Mouse (Mus musculus) cerebellum, adult 8-10 months (tissue): Measurements from ENCODE around the gene Ddx19b.
"Not testable (repeated sequence)": the region's sequence is repeated elsewhere in the genome, so short reads cannot be mapped to it uniquely, and the experiment has no call there.

ENCODE experiments used
- DNase-seq: peaks from one replicate; pipeline ENCODE4 v3.0.0; 2022

Ddx19b gene

DNA sequence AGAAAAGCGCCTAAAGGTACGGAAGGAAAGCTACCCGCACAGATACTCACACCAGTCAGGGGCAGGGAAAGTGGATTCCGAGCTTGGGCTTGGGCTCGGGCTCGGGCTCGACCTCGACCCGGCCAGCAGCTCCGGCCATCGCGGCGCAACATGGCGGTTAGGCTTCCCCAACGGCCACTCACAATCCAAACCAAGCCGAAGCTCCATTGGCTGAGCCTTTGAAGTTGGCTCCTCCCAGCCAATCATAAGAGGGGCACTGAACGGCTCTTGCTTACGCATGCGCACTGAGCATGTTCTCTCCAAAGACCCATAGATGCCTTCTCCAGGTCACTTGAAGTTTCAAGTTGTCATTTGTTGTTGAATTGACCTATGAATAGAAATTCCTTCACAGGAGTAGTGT is at the start of gene Ddx19b:
Ddx19b (minus strand) TSS at position 180 of the 400 bp plus-strand sequence.
- no peak for DNase-seq

DNA sequence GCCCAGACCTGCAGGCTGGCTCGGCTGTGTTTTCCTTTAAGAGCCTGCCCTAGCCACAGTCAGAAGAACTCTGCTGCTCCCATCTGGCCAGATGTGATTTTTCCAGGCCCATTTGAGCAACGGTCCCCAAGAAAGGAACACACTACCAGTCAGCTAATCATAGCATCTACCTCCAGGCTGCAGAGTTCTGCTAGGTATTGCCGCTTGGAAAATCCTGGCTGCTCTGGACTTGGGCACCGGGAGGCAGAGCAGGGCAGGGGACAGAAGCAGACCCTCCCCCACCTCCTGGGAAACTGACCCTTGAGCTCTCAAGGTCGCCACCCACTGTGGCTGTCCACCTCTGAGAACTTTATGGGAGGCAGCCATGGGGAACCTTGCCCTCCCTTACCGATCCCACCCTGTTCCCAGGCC is 48.3 kb upstream of the Ddx19b start:
- no peak for DNase-seq

DNA sequence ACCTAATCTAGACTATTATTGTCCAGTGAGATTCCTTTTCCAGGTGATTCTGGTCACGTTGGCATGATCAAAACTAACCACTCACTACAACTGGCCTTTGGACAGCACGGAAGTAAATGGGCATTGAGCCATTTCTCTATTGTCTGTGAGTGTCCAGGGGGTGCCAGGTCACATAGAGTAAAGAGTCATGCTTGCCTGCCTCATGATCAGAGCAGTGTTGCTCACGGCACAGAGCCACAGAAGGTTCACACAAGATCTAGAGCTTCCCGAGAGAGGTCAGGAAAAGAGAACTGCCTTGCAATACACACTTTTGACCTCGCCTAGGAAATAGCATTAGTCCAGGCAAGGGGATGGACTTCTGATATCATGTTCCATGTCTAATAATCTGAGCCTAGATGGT is 47.9 kb upstream of the Ddx19b start:
- DNase-seq: no peak

DNA sequence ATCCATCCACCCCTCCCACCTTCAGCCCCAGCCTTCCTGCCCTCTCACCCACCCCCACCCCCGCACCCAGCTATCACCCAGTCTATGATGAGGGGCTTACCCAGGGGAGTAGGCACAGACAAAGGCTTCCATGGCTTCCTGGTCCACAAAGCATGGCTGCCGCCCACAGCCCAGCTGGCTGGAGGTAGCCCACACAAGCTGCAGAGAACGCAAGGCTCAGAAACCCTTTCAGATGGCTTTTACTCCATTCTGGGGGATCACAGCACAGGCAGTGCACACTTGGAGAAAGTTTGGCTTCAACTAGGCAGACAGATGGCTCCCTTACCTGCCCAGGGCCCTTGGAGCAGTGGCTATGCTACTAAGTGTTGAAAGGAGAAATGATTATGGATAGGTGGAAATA is 44.4 kb upstream of the Ddx19b start:
- no peak for DNase-seq

DNA sequence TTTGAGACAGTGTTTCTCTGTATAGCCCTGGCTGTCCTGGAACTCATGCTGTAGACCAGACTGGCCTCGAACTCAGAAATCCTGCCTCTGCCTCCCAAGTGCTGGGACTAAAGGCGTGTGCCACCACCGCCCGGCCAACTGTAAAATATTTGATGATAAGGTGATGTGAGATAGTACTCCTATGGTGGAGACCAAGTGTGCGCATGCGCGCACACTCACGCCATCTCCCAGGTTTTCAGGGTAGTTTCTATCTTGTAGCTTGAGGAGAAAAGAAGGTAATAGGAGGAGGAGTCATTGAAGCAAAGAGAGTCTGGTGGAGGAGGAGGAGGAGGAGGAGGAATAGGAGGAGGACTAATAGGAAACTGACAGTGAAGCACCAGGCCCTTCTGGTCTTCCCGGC is 37.1 kb upstream of the Ddx19b start:
- DNase-seq: not testable (repeated sequence)

DNA sequence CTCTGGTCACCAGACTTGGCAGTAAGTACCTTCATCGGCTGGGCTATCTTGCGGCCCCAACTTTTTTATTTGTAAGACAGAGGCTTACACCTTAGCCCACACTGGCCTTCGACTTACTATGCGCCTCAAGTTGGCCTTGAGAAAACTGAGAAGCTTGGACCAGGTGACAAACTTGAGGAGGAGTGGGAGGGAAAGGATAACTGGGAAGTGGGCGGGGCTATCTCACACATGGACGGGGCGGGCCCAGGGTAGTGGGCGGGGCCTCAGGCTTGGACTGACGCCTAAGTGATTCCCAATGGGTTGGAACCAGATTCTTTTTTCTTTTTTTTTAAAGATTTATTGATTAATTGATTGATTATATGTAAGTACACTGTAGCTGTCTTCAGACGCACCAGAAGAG is 35.9 kb upstream of the Ddx19b start:
- no peak for DNase-seq

DNA sequence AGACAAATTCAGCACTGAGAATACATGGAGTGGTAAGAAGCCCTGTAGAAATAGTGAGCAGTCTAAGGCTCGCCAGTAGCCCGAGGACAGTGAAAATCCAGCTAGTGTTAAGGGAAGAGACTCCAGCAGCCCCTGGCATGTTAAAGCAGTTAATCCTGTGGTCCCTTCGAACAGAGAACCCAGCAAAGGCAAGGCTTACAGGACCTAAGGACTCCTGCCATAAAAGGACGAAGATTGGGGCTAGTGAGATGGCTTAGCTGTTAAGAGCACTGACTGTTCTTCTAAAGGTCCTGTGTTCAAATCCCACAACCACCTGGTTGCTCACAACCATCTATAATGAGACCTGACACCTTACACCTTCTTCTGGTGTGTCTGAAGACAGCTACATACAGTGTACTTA is 34.8 kb upstream of the Ddx19b start:
- no peak for DNase-seq

DNA sequence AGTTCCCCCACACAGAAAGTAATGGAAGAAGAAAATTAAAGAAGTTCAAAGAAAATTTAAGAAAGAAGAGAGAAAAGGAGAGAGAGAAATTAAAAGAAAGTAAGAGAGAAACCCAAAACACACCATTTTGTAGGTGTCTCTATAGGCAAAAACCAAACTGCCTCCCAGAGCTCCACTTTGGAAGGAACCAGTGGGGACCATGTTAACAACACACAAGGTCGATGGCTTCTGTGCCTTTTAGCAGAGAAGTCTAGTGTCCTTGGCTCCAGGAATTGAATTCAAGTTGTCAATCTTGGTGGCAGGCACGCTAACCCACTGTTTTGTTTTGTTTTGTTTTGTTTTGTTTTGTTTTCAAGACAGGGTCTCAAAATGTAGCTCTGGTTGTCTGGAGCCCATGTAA is 31.3 kb upstream of the Ddx19b start:
- DNase-seq: no peak

DNA sequence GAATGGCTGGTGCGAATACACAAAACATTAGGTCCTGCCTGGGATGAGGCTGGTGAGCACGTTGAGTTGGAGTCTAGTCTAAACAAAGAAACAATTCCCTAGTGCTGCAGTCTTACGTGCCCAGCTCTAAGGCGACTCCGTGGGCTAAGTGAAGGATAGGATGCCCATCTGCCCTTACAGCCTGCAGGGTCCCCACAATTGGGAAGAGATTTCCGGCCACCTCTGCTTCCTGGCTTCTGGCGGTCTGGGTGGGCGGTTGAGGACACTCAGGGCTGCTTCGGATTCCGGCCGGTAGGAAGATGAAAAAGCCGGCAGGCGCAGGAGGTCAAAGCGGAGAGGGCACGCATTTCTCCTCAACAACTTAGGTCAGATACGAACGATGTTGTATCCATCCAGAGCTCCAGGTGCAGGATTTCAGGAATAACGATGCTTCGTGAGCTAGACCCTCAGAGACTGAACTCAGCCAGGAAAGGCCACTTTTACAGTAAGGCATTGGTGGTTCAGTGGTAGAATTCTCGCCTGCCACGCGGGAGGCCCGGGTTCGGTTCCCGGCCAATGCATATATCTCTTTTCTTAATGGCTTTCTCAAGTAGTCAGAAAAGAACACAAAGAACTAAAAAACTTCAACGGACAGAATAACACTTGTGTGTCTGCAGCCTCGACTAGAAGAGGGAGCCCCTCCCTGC is 30.7 kb upstream of the Ddx19b start:
- peak; percentile 95 for DNase-seq

DNA sequence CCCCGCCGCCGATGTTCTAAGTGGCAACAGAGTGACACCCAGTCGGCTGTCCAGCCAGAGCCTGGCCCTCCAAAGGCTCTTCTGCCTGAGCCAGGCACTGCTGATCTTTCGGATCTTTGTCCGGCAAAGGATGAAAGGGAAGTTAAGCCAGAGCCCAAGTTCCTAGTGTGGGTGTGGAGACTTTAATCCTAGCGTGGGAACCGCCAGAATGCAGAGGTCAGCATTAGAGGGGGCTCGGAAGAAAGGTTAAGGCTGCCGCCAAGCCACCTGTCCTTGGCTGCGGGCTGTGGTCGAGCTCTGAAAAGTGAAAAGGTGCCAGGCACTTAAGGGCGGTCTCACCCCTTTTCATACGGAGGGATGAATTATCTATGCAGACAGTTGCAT is 30.1 kb upstream of the Ddx19b start:
- no peak for DNase-seq

DNA sequence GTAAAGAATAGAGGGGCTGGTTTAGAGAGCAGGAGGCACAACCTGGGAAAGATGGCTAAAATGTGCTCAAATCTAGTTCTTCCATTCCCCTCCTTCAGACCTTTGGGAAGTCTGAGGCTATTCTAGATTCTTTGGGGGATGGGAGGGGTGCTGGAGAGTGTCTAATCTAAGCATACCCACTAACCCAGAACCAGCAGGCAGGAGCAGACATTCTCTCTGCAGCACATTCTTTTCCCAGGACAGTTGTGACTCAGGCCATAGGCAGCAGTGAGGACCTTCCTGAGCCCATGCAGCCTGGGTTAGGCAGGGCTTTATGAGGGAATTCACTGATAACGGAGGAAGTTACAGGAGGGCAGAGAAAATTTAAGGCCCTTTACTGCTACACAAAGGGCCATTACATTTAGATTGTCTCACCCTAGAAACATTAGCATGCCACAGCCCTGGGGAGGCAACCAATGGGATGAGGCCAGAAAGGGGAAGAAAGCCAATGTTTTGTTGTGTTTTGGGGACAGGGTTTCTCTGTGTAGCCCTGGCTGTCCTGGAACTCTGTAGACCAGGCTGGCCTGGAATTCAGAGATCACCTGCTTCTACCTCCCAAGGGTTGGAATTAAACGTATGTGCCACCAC is 27.5 kb upstream of the Ddx19b start:
- DNase-seq: no peak

DNA sequence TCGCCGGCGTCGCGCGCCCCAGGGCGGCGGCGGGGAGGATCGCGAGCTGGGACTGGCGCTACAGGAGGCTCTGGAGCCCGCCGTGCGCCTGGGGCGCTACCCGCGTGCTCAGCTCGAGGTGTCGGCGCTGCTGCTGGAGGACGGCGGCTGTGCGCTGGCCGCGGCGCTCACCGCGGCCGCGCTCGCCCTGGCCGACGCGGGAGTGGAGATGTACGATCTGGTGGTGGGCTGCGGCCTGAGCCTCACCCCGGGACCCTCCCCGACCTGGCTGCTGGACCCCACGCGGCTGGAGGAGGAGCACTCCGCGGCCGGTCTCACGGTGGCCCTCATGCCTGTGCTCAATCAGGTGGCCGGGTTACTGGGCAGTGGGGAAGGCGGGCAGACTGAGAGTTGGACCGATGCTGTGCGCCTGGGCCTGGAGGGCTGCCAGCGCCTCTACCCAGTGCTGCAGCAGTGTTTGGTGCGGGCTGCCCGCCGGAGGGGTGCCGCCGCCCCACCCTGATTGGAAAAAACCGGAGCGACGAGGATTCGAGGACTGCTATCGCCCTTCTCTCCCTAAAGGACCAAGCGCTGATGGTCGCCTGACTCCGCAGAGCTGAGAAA is 25.2 kb upstream of the Ddx19b start:
- peak; percentile 38 for DNase-seq

DNA sequence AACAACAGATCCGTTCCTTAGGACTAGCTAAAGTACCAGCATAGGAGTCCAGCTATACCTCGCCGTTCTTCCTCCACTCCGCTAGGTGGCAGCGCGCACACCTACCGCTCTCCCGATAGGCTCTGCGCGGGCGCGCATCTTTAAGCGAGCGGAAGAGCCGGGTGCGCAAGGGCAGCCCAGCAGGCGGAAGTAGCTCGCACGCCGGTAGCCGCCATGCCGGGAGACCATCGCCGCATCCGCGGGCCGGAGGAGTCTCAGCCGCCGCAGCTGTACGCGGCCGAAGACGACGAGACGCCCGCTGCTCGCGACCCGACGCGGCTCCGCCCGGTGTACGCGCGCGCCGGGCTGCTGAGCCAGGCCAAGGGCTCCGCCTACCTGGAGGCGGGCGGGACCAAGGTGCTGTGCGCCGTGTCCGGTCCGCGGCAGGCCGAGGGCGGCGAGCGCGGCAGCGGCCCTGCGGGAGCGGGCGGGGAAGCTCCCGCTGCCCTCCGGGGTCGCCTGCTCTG is 24.7 kb upstream of the Ddx19b start, which contains the start of gene Exosc6:
Exosc6 (plus strand) TSS at position 182 of the 506 bp plus-strand sequence.
- DNase-seq: peak; percentile 89

DNA sequence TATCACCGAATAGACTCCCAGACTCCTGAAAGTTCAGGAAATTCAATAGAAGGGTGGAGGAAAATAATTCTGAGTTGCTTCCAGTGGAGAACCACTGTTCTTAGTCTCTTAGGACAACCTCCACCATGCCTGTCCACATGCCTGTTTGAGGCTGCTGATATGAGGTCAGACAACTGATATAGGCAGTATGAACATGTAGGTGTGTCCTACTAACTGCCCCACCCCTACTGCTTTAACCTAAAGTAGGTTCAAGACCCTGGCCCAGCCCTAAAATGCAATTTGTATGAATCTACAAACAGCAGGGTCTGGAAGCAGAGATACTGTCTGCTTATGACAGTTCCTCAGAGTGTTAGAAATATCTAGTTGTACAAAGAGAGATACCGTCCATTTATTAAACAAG is 24.1 kb upstream of the Ddx19b start:
- no peak for DNase-seq

DNA sequence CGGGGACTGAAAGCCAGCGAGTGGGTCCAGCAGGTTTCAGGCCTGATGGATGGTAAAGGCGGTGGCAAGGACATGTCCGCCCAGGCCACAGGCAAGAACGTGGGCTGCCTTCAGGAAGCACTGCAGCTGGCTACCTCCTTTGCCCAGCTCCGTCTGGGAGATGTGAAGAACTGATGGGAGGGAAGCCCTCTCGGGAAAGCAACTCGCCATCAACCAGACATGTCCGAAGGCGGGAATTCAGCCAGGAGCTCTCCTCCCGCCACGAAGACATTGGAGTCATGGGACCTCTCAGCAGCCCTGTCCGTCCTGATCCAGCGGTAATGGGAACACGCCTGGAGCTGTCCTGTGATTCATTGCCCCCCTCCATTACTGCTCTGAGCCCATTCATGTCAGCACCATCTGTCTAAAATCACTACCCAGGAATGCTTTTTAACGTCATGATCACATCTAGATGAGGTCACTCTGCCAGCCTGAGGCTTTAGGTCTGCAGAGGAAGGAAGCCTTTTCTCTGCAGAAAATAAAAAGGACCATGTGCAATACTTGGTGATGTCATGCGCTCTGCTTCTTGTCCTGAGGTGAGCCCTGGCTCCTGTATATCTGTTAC is 23.6 kb upstream of the Ddx19b start:
- DNase-seq: no peak

DNA sequence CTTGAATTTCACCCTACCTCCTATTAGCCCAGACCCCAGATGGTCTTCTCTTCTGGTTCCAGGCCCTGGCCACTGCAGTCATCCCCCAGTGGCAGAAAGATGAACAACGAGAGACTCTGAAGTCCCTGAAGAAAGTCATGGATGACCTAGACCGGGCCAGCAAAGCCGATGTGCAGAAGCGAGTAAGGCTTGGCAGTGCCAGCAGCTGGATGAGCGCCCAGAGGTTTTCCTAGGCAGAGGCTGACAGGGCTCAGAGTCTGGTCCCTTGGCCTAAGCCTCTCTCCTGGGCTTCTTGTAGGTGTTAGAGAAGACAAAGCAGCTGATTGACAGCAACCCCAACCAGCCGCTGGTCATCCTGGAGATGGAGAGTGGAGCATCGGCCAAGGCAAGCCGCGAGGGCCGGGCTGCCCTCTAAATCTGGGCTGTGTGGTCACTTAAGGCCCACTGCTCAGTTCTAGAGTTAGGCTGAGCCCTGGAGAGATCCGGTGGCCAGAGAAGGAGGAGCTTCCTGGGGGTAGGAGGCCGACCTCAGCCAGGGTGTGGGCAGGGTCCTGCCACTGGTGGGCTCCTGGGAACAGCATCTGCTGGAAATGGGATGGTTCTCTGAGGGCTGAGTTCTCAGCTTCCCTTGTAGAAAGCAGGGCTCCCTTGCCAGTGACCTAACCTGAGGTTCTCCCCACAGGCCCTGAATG is 22.4 kb upstream of the Ddx19b start:
- DNase-seq: no peak

DNA sequence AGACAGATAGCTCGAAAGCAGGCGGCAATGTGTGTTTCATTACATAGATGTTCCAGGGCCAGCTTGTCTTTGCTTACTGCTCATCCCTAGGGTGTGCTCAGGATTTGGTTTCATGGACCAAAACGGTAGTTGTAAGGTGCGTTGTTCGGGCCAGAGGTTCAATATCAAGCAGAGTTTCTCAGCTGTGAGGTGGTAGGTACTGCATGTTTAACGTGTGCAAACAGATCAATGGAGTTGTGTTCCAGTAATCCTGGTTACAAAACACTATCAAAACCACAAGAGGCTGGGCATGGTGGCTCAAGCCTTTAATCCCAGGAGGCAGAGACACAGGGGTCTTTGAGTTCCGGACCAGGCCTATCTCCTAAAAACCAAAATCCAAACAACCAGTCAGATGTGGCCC is 17.6 kb upstream of the Ddx19b start:
- no peak for DNase-seq

DNA sequence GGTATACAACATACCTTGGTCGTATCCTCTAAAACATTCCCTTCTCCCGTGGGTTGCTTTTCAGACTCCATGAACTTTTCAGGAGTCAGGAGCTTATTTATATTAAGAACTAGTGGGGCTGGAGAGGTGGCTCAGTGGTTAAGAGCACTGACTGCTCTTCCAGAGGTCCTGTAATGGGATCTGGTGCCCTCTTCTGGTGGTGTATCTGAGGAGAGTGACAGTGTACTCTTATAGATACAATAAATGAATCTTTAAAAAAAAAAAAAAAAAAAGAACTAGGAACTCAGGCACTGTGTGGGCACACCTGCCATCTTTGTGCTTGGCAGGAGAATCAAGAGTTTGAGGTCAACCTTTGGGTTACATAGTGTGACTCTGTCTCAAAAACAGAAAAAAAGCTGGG is 17.1 kb upstream of the Ddx19b start:
- DNase-seq: no peak

DNA sequence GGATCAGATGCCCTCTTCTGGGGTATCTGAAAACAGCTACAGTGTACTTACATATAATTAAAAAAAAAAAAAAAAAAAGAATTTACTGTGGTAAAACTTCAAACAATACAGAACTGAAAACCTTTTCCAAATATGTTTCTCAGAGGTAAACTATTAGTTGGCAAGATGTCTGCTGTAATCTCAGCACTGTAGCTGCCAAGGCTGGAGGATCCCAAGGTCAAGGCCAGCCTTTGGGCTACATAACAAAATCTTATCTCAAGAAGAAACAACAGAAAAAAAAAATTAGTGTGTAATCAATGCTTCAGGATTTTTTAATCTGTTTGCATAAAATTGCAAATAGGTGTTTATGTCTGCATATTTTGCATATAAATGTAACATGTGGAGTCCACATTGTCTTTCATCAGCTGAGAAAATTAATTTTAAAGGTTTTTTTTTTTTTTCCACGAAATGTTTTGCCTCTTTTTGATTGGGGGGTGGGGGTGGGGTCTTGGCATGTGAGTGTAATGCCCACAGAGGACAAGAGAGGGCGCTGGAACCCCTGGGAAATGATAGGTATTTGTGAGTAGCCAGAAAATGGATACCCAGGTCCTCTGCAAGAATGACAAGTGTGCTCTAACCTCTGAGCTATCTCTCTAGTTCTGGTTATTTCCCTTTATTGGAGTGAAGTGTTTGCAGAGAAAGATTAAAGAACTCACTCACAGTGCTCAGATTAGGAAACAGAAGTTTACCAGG is 12.6 kb upstream of the Ddx19b start:
- no peak for DNase-seq

DNA sequence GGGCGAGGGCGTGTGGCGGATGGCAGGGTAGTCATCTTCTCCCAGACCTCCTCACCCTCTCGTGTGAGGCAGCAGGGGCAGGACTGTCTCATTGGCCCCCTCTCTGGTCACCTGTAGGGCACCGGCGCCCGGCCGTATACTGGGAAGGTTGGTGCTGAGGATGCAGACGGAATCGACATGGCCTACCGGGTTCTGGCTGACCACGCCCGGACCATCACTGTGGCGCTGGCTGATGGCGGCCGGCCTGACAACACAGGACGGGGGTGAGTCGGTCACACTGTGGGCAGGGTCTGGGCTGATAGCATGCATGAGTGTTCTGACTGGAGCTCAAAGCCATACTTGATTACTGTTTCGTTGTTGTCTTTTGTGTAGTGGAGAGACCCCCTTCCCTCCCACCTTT is 11.0 kb upstream of the Ddx19b start:
- DNase-seq: no peak

DNA sequence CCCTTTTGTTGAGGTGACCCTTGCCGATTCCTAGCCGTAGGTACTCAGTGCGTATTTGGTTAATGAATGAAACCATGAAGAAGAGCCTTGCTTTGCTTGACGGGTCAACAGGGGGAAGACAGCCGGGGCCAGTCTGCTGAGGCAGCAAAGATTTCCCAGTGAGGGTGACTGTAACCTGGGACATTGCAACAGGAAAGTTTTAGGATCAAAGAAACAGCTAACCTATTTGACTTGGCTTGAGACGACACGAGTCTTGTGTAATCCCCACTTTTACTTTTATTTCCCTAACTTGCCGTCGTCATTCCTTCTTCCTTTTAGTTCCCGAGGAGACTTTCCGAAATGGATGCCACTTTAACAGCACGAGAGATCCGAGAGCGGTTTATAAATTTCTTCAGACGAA is 5.0 kb upstream of the Ddx19b start:
- no peak for DNase-seq

DNA sequence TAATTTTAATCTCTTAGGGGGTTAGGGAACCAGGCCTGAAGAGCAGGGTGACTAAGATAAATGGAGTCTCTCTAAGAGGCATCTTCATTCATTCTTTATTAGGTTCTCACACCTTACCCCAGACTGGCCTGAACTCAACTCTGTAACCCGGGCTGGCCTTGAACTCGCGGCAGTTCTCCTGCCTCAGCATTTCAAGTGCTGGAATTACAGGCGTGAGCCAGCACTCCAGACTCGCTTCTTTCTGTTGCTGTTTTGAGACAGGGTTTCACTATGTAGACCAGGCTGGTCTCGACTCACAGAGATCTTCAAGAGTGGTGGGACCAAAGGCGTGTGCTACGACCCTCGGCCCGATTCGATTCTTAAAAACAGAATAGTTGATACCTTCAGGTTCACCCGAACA is 2.7 kb upstream of the Ddx19b start:
- DNase-seq: no peak
